Mouse (Mus musculus): ENCODE measurements around the gene Crcp.

Crcp gene

DNA sequence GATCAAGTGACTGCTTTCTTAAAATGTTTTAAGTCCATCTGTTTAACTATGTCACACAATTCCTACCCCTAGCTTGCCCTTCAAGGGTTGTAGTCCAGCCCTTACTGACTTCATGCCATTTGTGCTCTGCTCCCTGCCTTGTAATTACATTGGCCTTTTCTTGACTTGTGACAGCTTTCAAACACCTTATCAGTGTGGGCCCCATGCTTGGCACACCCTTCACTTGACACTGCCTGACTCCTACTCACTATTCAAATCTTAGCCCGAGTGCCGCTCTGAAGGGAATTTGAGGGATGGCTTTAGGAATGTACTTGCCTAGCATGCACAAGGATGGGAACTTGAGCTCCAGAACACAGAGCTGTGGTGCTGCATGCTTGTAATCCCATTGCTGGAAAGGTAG is 68.7 kb downstream of the Crcp start:
- DNase-seq (ENCODE audit: low spot score): no peak

DNA sequence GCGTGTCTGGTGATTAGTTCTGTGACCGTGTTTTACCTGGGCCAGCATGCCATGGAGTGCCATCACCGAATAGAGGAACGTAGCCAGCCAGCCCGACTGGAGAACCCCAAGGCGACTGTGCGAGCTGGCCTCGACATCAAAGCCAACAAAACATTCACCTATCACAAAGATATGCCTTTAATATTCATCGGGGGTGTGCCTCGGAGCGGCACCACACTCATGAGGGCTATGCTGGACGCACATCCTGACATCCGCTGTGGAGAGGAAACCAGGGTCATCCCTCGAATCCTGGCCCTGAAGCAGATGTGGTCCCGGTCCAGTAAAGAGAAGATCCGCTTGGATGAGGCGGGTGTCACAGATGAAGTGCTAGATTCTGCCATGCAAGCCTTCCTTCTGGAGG is 72.6 kb downstream of the Crcp start:
- DNase-seq (ENCODE audit: low spot score): no peak

DNA sequence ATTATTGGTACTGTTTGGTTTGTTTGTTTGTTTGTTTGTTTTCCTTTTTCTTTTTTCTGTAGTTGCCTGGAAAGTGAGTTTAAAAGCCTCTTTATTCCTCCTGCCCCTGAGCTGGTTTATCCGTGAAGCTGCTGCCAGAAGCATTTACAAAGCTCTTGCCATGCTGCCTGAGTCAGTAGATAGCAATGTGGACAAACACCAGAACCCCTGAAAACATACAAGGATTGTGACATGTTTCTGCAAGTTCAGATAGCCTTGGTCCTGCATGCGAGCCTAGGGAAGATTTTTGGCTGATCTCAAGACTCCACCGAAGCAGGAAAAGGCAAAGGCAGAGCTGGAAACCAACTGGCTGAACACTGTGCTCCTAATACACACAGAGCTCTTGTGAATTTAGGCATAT is 80.3 kb downstream of the Crcp start:
- no peak for DNase-seq (ENCODE audit: low spot score)

All from layer of hippocampus, adult 11-12 months (tissue).